Mouse (Mus musculus) erythroblast, embryonic 14.5 days (primary cell): ENCODE measurements around the gene Nbr1. TPM values are rescaled to one million over a fixed set of nuclear protein-coding genes. Genes with fewer than 3 reads are reported as not detected.

ENCODE experiments used
- H3K27me3 ChIP-seq: 2 replicates; pipeline ENCODE4 v1.6.1; 2012; ENCODE audit warnings: inconsistent platforms; ENCODE audit not compliant: control insufficient read depth
- H3K36me3 ChIP-seq: 2 replicates; pipeline ENCODE4 v1.6.1; 2012; ENCODE audit warnings: mild to moderate bottlenecking, inconsistent platforms; ENCODE audit not compliant: control insufficient read depth
- H3K4me1 ChIP-seq: 2 replicates; pipeline ENCODE4 v1.6.1; 2012; ENCODE audit warnings: inconsistent platforms; ENCODE audit not compliant: control insufficient read depth
- H3K4me3 ChIP-seq: replicated peaks from 2 replicates; pipeline ENCODE3; 2012; ENCODE audit warnings: moderate library complexity, mild to moderate bottlenecking, inconsistent platforms
- H3K9me3 ChIP-seq: 2 replicates; pipeline ENCODE4 v1.6.1; 2012; ENCODE audit warnings: low read length, inconsistent platforms, mixed read lengths; ENCODE audit not compliant: control insufficient read depth
- GATA1 ChIP-seq: IDR thresholded peaks from 2 replicates; pipeline ENCODE4 v1.6.1; 2012; ENCODE audit warnings: low read length, inconsistent platforms, mixed read lengths
- TAL1 ChIP-seq: IDR thresholded peaks from 3 replicates; pipeline ENCODE4 v1.6.1; 2012; ENCODE audit warnings: low read length, inconsistent platforms, mixed read lengths
- polyA plus RNA-seq: library from polyadenylated mRNA; stranded (reverse); fragments of >175 nt; gene quantifications from 2 replicates; pipeline ENCODE4 v1.2.3, GENCODE M21; 2012

Gene Nbr1
- polyA plus RNA-seq, 1 experiment, result 5.3 TPM

DNA sequence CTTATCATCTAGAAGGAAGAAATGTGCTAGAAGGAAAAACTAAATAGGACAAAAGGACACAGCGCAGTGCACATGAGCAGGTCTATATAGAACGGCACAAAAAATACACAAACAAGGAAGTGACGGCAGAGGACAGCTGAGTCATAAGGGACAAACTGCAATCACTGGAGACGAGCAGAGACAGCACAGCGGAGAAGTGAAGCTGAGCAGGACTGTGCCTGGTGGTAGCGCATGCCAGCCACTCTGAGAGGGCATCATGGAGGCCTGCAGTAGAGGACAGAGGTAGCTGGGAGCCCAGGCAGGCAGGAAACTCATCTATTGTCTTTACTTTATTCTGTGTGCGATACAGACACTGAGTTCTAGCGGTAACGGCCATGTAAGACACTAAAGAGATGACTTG is 8.4 kb upstream of the Nbr1 start:
- Histone ChIP-seq H3K27me3 (no peaks in the 10 kb centered on the region), H3K9me3 (no peaks in the 10 kb centered on the region), H3K4me1 (peaks cover 7% of the 10 kb centered on the region), H3K4me3 (no peak overlapping the region), H3K36me3 (peaks cover 99% of the 10 kb centered on the region)
- TF ChIP-seq GATA1 (no peak), TAL1 (no peak)

DNA sequence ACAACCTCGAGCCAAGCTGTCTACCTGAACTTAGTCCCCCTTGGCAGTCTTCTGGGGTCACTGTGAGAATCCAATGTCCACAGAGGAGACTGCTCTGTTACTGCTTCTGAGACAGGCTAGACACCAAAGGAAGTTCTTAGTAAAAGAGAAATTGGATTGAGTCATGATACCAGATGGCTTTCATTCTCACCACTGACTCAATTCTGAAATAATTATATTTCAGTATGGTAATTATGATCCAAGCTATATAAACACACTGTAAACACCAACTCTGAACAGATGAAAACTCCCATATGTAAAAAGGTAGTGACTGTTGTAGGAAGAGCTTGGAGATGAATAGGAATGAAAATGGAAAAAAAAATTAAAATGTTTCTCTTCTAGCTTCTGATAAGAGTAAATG is 7.8 kb upstream of the Nbr1 start:
- Histone ChIP-seq H3K9me3 (no peaks in the 10 kb centered on the region), H3K4me1 (peaks cover 13% of the 10 kb centered on the region), H3K4me3 (no peak overlapping the region), H3K27me3 (no peaks in the 10 kb centered on the region), H3K36me3 (peaks cover 100% of the 10 kb centered on the region)
- TF ChIP-seq GATA1 (no peak), TAL1 (no peak)

DNA sequence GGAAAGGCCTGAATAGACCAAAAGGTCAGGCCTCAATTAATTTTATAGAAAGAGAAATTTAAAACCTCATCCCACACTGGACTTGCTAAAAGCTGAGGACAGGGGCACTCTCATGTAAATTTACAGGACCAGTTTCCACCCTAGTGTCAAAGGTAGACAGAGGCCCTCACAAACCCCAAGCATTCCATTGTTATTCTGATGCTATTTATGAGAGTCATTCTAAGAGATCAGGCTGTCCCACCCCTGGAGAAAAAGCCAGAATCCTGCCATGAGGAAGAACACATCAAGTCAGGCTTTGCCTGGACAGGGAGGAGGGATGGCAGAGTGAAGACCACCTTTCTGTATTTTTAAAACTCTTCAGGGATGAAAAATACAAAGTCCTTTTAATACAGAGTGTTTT is 3.4 kb upstream of the Nbr1 start:
- TF ChIP-seq GATA1, result no peak
- TF ChIP-seq TAL1, result no peak
- no peaks in the 10 kb centered on the region for H3K9me3 ChIP-seq
- peaks cover 28% of the 10 kb centered on the region for H3K4me1 ChIP-seq
- H3K36me3 ChIP-seq, result peaks cover 71% of the 10 kb centered on the region
- no peak overlapping the region for H3K4me3 ChIP-seq
- no peaks in the 10 kb centered on the region for H3K27me3 ChIP-seq

DNA sequence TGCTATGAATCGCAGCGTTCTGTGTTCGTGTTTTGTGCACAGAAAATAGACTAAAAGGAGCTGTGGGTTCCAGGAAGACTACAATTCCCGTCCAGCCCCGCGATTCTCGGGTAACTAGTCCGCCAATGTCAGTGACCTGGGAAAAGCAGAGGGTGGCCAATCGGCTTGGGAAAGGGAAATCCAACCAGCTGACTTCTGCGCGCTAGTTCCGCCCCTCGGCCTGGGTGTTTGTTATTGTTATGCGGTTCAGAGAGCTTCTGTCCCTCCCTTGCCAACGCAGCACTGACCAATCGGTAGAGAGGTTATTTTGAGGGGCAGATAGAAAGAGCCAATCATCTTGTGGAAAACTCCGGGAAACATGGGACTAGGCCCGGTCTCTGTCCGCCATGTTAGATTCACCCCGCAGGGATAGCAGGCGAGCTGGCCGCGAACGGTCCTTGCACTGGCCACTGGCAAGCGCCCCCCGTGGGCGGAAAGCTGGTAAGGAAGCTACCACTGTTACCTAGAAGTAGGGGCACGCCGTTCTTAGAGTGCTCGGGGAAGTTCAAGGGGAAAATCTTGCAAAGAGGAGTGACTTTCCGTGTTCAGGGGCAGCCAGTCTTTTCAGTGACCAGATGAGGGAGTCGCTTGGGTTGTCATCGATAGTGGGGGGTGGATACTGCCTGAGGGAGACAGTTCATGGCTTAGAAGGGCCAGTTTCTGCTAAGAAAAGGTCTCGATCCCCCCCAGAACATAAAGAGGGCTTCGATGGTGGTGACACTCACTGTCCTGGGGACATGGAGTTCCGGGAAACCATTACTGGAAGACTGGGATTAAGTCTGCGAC is 739 bp downstream of the Nbr1 start:
- TF ChIP-seq GATA1, result no peak
- no peak for TF ChIP-seq TAL1
- no peaks in the 10 kb centered on the region for H3K9me3 ChIP-seq
- H3K27me3 ChIP-seq, result no peaks in the 10 kb centered on the region
- H3K4me1 ChIP-seq, result peaks cover 47% of the 10 kb centered on the region
- H3K36me3 ChIP-seq, result peaks cover 63% of the 10 kb centered on the region
- peak overlapping the region; percentile 73 for H3K4me3 ChIP-seq

DNA sequence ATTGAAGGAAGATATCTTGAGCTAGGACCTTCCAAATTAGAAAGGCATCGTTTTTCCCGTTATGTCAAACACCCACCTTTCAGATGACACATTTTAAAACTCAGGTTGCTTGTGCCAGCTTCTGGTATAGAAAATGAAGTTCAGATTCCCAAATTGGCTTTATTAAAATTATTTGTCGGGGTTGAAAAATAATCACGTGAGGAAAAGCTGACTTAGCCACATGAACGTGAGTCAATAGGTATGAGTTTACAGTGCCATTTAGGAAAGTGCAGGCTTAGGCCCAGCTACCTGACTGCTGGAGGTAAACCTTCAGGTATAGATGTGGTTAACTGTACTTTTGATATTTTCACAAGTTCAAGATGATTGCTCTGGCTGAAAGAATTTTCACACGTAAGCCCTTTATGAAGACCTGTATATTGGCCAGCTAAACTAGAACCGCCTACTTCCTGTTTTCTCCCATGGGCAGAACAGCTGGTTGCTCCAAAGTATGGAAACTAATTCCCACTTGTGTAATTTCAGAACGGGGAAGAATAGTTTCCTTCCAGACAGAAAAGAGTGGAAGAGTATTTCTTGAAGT is 1.5 kb downstream of the Nbr1 start:
- Histone ChIP-seq H3K4me3 (peak overlapping the region; percentile 73), H3K9me3 (no peaks in the 10 kb centered on the region), H3K4me1 (peaks cover 47% of the 10 kb centered on the region), H3K27me3 (no peaks in the 10 kb centered on the region), H3K36me3 (peaks cover 63% of the 10 kb centered on the region)
- TF ChIP-seq GATA1 (no peak), TAL1 (no peak)

DNA sequence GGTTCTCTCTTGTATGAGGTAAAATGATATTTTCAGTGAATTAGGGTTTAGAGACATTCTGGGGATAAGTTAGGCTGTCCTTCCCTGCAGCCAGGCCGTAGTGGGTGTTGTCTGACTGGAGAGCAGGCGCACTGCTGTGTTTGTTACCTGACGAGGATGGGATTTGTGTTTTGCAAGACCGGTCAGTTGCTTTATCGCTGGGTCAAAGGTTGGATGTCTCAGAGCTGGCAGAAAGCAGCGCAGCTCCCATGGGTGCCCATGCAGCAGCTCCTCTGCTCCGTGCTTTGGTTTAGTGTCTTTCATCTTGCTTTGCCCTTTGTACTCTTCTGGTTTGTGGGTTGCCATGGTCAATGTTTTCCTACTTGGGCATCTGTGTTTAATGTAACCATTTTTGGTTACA is 4.6 kb downstream of the Nbr1 start:
- H3K27me3 ChIP-seq, result no peaks in the 10 kb centered on the region
- TF ChIP-seq GATA1 (no peak), TAL1 (no peak)
- no peaks in the 10 kb centered on the region for H3K9me3 ChIP-seq
- H3K4me1 ChIP-seq, result peaks cover 25% of the 10 kb centered on the region
- peaks cover 72% of the 10 kb centered on the region for H3K36me3 ChIP-seq
- no peak overlapping the region for H3K4me3 ChIP-seq

DNA sequence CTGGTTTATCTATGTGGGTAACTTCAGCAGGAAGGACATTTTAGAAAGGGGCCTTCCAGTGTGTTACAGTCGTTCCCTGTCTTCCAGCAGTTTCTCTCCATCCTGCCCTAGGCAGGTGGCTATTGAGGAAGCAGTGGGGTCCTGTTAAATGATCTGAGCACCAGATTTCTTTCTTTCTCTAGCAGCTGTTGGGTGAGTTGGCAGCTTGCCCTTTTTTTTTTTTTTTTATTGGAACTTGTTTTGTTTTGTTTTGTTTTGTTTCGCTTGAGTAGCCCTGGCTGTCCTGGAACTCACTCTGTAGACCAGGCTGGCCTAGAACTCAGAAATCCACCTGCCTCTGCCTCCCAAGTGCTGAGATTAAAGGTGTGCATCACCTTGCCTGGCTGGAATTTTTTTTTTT is 5.0 kb downstream of the Nbr1 start:
- Histone ChIP-seq H3K4me1 (peaks cover 25% of the 10 kb centered on the region), H3K4me3 (no peak overlapping the region), H3K9me3 (no peaks in the 10 kb centered on the region), H3K36me3 (peaks cover 76% of the 10 kb centered on the region), H3K27me3 (no peaks in the 10 kb centered on the region)
- TF ChIP-seq GATA1, result no peak
- no peak for TF ChIP-seq TAL1

DNA sequence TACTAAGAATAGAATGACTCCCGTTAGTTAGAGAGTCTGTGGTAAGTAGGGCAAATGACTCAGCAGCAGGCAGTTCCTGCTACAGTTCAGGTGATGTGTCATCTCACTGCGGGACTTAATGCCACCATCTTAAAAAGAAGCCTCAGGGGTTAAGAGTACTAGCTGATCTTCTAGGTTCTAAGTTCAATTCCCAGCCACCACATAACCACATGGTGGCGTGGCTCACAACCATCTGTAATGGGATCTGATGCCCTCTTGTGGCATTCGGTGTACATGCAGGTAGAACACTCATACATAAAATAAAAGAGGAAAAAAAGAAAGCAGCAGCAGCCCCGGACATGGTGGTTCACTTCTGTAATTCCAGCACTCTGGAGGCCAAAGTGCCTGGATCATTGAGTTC is 10.4 kb downstream of the Nbr1 start:
- TF ChIP-seq TAL1, result no peak
- TF ChIP-seq GATA1, result no peak
- no peak overlapping the region for H3K4me3 ChIP-seq
- no peaks in the 10 kb centered on the region for H3K27me3 ChIP-seq
- no peaks in the 10 kb centered on the region for H3K9me3 ChIP-seq
- no peaks in the 10 kb centered on the region; the same call in none of the 2 replicates for H3K4me1 ChIP-seq
- H3K36me3 ChIP-seq, result peaks cover 96% of the 10 kb centered on the region

DNA sequence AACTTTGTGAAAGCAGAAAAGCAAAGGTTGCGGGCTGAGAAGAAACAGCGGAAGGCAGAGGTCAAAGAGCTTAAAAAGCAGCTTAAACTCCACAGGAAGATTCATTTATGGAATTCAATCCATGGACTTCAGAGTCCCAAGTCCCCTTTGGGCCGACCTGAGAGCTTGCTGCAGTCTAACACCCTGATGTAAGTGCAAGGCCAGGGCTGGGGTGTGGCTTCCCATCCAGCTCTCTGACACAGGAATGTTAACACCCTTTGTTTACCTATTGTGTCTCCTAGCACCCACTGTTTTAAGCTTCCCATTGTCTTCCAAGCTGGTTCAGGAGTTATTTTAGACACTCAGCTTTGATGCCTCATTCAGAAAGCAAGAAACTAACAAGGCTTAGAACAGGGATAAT is 16.5 kb downstream of the Nbr1 start:
- TF ChIP-seq GATA1 (no peak), TAL1 (no peak)
- Histone ChIP-seq H3K27me3 (no peaks in the 10 kb centered on the region), H3K9me3 (no peaks in the 10 kb centered on the region), H3K4me1 (no peaks in the 10 kb centered on the region), H3K4me3 (no peak overlapping the region), H3K36me3 (peaks cover 97% of the 10 kb centered on the region)
